Mouse (Mus musculus) C2C12 (cell line): ENCODE results near the gene Tarbp2.

Experiments used
- CEBPB ChIP-seq: IDR thresholded peaks from one replicate; pipeline ENCODE4 v1.6.1; 2011; ENCODE audit warnings: low read depth, mild to moderate bottlenecking, control low read depth, moderate library complexity
- CTCF ChIP-seq: IDR thresholded peaks from one replicate; pipeline ENCODE4 v1.5.1; 2011; ENCODE audit not compliant: control insufficient read depth, insufficient read depth, insufficient read length

- no peak for TF ChIP-seq CEBPB
- TF ChIP-seq CTCF, result no peak
Measured at GRCm38 (mm10) chr15:102517976-102518858, at the start of gene Tarbp2.
